Mouse (Mus musculus) ES-Bruce4 (cell line): ENCODE data around the gene Nfkbid.

Experiments
- CTCF ChIP-seq: IDR thresholded peaks from one replicate; pipeline ENCODE4 v1.8.1; 2011; ENCODE audit warnings: low read depth, low read length
- EP300 ChIP-seq: IDR thresholded peaks from 2 replicates; pipeline ENCODE4 v1.6.1; 2011; ENCODE audit warnings: low read depth, low read length; ENCODE audit not compliant: insufficient read depth
- POLR2A ChIP-seq: IDR thresholded peaks from one replicate; pipeline ENCODE4 v1.8.1; 2011; ENCODE audit warnings: low read length; ENCODE audit not compliant: insufficient read depth

GRCm38 (mm10) chr7:30384106-30384505 lies 37.4 kb upstream of the Nfkbid start:
- TF ChIP-seq CTCF (no peak), EP300 (no peak), POLR2A (no peak)
